Mouse (Mus musculus) skeletal muscle tissue, adult 2 months (tissue): ENCODE data around the gene Eif1.
A peak's percentile ranks its signal among the peaks of the same experiment; 100 is the strongest.
"Not testable (repeated sequence)": the region's sequence is repeated elsewhere in the genome, so short reads cannot be mapped to it uniquely, and the experiment has no call there.

ENCODE experiments used
- DNase-seq: peaks from one replicate; pipeline ENCODE4 v3.0.0-alpha.2; 2012; ENCODE audit warnings: low read depth, low spot score

Gene Eif1

GRCm38 (mm10) chr11:100319492-100320171 is at the start of gene Eif1:
Eif1 (plus strand) TSS chr11:100319885.
- peak; percentile 100 for DNase-seq

DNA sequence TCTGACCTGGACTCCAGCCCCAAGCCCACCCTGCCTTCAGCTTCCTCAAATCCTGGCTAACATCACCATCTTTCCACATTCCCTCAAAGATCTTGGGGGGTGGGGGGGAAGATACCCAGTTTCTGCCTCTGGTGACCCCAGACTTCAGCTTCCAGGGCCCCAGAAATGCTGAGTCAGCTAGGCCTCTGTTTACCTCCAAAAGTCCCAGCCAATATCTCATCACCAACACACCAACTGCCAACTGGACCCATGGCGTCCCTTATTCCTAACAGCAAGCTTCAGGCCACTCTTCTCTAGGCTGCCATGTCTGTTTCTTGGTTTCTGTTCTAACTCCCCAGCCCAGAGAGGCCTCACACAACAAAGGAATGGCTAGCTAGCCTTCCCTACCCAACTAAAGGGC is 47.8 kb upstream of the Eif1 start:
- DNase-seq, result no peak

DNA sequence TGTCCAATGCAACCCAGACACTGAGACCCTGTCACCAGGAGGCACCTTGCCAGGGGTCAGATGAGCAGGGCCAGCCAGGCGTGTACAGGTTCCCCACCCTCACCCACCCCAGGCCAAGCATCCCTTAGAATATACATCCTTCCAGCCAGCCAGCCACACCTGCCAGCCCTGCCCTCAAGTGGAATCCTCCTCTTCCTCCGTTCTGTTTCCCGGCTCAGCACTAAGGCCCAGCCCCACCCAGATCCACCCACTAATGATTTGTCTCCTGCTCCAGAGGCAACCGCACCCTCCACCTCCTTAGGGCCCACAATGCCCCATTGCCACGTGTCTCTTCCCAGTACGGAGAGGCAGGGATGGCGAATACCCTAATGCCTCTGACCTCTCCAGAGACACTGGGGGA is 45.0 kb upstream of the Eif1 start:
- no peak for DNase-seq

- DNase-seq, result no peak
Observed at GRCm38 (mm10) chr11:100275466-100275865, 44.2 kb upstream of the Eif1 start.

- no peak for DNase-seq
Observed at GRCm38 (mm10) chr11:100277726-100278480, 41.8 kb upstream of the Eif1 start.

GRCm38 (mm10) chr11:100278759-100279158 is 40.9 kb upstream of the Eif1 start:
- no peak for DNase-seq

DNA sequence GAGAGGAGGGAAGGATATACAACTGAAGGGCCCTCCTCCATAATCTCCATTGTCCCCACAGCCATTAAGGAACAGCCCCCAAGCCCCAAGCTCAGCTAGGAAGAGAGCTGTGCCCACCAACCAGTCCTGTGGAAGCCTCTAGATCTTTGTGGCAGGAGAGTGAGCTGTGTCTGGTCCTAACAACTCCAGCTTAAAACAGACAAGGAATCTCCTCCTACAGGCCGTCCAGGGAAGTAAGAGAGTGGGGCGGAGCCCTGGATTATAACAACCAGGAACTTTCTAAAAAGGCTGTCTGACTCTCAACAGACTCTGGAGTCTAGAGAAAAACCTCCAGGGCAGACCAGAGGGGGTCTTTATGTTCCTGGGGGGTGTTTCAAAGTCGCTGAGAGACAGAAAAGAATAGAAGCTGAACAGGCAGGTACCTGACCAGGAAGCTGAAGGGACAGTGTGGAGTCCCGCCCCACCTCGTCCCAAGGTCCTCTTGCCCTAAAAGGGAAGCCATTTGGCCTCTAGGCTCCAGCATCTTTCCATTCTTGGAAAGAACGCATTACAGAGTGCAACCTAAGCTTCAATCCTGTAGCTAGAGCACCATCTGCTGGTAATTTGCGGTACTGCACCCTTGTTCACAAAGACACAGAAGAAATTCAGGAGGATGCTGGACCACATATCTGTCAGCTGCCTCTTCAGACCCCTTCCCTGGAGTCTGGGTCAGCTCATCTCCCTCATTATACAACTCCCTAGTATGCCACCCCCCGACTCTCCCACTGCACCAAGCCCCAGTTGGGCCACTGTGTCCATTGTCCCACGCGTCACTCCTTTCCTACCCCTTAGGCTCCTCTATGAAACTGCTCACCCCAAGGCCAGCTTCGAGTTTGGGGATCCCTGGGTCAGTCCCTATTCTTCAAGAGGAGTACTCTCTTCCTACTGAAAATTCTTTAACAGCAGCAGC is 37.8 kb upstream of the Eif1 start:
- DNase-seq, result peak; percentile 60

GRCm38 (mm10) chr11:100282549-100282948 is 37.1 kb upstream of the Eif1 start:
- peak; percentile 60 for DNase-seq

GRCm38 (mm10) chr11:100284988-100285387 is 34.7 kb upstream of the Eif1 start:
- DNase-seq, result no peak

DNA sequence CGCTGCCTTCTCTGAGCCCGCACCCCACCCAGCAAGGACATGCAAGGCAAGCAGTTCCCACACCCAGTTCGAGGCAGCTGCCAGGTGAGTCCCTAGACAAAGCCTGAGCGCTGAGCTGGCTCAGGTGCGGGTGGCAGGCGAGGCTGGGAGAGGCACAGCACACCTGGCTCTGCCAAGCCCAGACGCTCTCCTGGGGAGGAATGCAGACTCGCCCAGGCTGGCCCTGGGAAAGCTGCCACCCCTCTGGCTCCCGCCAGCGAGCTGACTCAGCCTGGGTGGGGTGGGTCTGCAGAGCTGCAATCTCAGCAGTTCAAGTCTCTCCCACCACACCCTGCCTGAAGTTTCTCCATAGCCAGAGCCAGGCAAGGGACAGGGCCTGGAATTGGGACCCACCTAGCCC is 32.7 kb upstream of the Eif1 start:
- peak; percentile 61 for DNase-seq

DNA sequence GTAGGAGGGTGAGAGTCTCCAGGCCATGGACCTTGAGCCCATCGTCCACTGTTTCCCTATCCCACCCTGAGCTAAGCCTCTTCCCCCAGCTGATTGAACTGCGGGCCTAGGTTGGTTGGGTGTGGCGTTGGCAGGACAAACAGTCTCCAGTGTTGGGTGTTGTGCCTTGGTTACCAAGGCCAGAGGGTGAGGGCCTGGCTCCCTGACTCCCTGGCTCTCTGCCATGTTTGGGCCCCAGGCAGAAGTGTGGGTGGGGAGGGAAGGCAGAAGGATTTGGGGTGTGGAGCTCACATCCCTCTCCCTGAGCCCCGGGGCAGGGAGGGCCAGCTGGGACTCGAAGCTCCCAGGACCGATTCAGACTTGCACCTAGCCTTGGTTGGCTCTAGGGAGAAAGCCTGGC is 30.7 kb upstream of the Eif1 start:
- DNase-seq, result peak; percentile 27

DNA sequence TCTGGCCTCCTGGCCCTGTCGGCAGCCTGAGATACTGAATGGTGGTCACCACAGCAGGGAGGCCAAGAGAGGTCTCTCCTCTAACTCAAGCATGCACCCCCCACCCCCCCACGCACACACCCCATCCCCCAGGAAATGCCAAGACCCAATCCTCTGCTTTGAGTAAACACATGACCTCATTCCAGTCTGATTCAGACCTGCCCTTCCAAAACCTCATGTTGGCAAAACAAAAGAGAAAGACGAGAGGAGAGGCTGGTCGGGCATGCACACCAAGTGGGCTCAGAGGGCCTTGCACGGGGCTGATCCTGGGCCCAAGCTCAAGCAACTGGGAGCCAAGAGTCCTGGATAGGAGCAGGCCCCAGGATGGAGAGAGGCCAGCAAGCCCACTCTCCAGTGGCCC is 29.4 kb upstream of the Eif1 start:
- no peak for DNase-seq

GRCm38 (mm10) chr11:100292884-100293283 is 26.8 kb upstream of the Eif1 start:
- DNase-seq, result no peak

GRCm38 (mm10) chr11:100295308-100295707 is 24.4 kb upstream of the Eif1 start:
- peak; percentile 72 for DNase-seq

- no peak for DNase-seq
Observed at GRCm38 (mm10) chr11:100297801-100298200, 21.9 kb upstream of the Eif1 start.

DNA sequence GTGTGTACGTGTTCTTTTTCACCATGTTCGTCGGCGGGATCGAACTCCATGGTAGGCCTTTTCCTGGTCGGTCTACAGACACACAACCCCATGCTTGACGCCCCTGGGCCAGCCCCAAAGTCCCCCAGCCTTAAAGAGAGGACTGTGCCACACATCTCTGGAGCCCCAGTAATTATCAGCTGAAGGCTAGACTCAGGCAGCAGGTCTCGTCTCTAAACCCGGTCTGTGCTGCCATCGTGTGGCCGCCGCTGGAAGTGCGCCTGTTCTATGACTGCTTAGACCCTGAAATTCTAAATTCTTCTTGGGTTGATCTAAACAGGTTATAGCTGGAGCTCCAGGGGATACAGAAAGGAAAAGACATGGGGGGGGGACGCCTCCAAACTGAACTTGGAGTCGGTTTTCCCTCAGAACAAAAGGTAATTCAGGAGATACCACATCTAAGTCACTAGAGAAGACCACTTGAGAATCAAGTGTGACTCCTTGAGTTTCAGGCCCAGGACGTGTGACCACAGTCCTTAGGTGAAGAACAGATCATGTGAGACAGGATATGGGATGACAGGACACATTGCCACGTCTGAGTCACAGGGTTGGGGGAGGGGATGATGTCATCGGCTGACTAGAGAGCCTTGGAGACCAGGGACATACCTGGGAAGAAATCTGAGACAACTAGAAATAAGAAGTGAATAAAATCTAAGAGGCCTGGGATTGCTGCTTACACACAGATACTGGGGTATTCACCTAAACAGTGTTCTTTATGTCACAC is 21.2 kb upstream of the Eif1 start:
- DNase-seq, result peak; percentile 53

DNA sequence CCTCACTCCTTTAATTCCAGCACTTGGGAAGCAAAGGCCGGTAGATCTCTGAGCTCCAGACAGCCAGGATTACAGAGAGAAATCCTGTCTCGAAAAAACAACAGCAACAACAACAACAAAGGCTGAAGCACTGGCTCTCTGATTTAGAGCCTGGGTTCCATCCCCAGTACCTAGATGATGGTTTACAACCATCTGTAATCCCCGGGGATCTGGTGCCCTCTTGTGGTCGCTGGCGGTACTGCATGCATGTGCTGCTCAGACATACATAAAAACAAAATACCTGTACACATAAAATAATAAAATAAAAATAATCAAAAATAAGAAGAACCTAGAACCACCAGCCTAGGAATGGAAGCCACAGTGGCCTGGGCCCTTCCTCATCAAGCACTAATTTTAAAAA is 19.4 kb upstream of the Eif1 start:
- DNase-seq, result no peak

GRCm38 (mm10) chr11:100301292-100301691 is 18.4 kb upstream of the Eif1 start:
- no peak for DNase-seq

DNA sequence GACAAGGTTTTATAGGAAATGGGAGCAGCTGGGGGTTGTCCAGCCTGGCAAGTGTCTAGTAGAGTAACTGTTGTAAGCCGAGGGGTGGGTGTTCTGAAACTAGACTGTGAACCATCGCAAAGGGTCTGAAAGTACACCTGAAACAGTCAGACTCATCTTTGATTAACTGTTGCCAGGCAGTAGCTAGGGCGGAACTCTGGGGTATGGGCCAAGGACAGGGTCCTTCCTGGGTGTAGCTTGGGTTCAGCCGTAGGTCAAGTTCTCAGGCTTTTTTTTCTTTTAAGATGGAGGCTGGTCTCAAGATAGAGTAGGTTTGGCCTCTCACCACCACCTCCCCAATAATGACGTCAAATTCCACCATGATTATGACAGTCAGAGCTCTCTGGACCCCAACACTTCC is 11.8 kb upstream of the Eif1 start:
- no peak for DNase-seq

DNA sequence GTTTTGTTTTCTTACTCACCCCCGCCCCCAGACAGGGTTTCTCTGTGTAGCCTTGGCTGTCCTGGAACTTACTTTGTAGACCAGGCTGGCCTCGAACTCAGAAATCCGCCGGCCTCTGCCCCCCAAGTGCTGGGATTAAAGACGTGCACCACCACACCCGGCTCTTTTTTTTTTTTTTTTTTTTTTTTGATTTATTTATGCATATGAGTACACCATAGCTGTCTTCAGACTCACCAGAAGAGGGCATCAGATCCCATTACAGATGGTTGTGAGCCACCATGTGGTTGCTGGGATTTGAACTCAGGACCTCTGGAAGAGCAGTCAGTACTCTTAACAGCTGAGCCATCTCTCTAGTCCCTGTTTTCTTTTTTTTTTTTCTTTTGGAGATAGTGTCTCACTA is 11.0 kb upstream of the Eif1 start:
- DNase-seq, result not testable (repeated sequence)

DNA sequence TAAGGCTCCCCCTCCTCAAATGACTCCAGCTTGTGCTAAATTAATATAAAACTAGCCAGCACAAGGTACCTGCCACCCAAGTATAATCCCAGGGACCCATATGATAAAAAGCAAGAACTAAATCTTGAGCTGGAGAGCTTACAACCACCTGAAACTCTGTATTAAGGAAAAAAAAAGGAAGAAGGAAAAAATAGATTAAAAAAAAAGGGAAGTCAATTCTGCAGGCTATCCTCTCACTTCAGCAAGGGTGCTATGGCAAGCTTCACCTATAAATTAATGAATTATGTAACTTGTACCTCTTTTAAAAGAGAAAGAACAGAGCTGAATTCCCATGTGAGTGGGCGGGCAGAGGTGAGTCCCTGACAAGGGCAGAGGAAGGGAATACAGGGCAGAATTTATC is 8.0 kb upstream of the Eif1 start:
- no peak for DNase-seq
